Mouse (Mus musculus) heart, embryonic 14.5 days (tissue): ENCODE results near the gene Nrbf2. TPM values are rescaled to one million over a fixed set of nuclear protein-coding genes. Genes with fewer than 3 reads are reported as not detected.
A peak's percentile ranks its signal among the peaks of the same experiment; 100 is the strongest.

Experiments
- ATAC-seq: fragments of 200-750 bp; cut with Nextera tagmentation; 2 replicates; pipeline ENCODE4 v1.8.0; 2017; ENCODE audit warnings: low read depth, moderate TSS enrichment; ENCODE audit not compliant: insufficient number of reproducible peaks, insufficient read depth, low FRiP score
- H3K27ac ChIP-seq, 2 experiments: fragments of 200-500 bp in 1 of 2; fragments of 300-500 bp in 1 of 2; sonication (generic) in 1 of 2; replicated peaks in 1 of 2; 2 replicates each; pipeline ENCODE4 v1.5.1; 2012 to 2014; ENCODE audit warnings: low read depth in 2 of 2, low read length in 2 of 2, control low read depth in 1 of 2, mild to moderate bottlenecking in 1 of 2, mixed read lengths in 1 of 2; ENCODE audit not compliant: control insufficient read depth in 1 of 2, insufficient read depth in 1 of 2
- H3K27me3 ChIP-seq: fragments of 300-500 bp; sonication (generic); 2 replicates; pipeline ENCODE4 v1.6.1; 2014; ENCODE audit warnings: mild to moderate bottlenecking, low read length, control low read depth; ENCODE audit not compliant: control insufficient read depth, insufficient read depth
- H3K36me3 ChIP-seq: fragments of 300-500 bp; sonication (generic); 2 replicates; pipeline ENCODE4 v1.6.1; 2014; ENCODE audit warnings: mild to moderate bottlenecking, control low read depth, low read length, mixed read lengths; ENCODE audit not compliant: control insufficient read depth, insufficient read depth
- H3K4me1 ChIP-seq, 2 experiments: fragments of 200-500 bp in 1 of 2; fragments of 300-500 bp in 1 of 2; sonication (generic) in 1 of 2; 2 replicates each; pipeline ENCODE4 v1.6.1; 2012 to 2014; ENCODE audit warnings: low read length in 2 of 2, control low read depth in 1 of 2, mixed read lengths in 1 of 2; ENCODE audit not compliant: control insufficient read depth in 2 of 2, insufficient read depth in 2 of 2
- H3K4me2 ChIP-seq: fragments of 300-500 bp; sonication (generic); 2 replicates; pipeline ENCODE4 v1.6.1; 2014; ENCODE audit warnings: mild to moderate bottlenecking, low read length
- H3K4me3 ChIP-seq, 2 experiments: fragments of 200-500 bp in 1 of 2; fragments of 300-500 bp in 1 of 2; sonication (generic) in 1 of 2; 2 replicates each; pipeline ENCODE4 v1.5.1; 2012 to 2014; ENCODE audit warnings: low read length in 2 of 2, mild to moderate bottlenecking in 2 of 2, control low read depth in 1 of 2, low read depth in 1 of 2, moderate library complexity in 1 of 2; ENCODE audit not compliant: control insufficient read depth in 1 of 2, insufficient read depth in 1 of 2
- H3K9ac ChIP-seq: fragments of 300-500 bp; sonication (generic); 2 replicates; pipeline ENCODE4 v1.6.1; 2014; ENCODE audit warnings: mild to moderate bottlenecking, low read length
- H3K9me3 ChIP-seq: fragments of 300-500 bp; sonication (generic); 2 replicates; pipeline ENCODE4 v1.6.1; 2016; ENCODE audit warnings: low read length, control low read depth; ENCODE audit not compliant: control insufficient read depth
- WGBS: fragments of 180-500 bp; shearing (Covaris S2); extraction: QIAGEN DNeasy Blood & Tissue Kit; methylation state at CpG from one replicate; pipeline ENCODE4 v1.1.7; 2014; 5-methylcytosine and 5-hydroxymethylcytosine counted together
- polyA plus RNA-seq: library from polyadenylated mRNA; unstranded; fragments of >200 nt; fragmentation: Nextera tagmentation; extraction: Ambion mirVana; gene quantifications from 2 replicates; pipeline ENCODE4 v1.2.1, GENCODE M21; 2014

Nrbf2 gene
- polyA plus RNA-seq, 1 experiment from 2014 or later = 33.4 TPM

- Histone ChIP-seq H3K4me1 (peaks cover 4 to 16% of the 10 kb centered on the region in 2 experiments; a peak in 3 of 4 replicates), H3K27ac (no peak overlapping the region), H3K9me3 (no peaks in the 10 kb centered on the region), H3K36me3 (no peaks in the 10 kb centered on the region), H3K9ac (no peak overlapping the region), H3K4me2 (no peak overlapping the region), H3K27me3 (no peaks in the 10 kb centered on the region), H3K4me3 (no peak overlapping the region)
- WGBS = 32% methylated on average over 8 of the region's 8 CpGs
- no peak for ATAC-seq
These were observed 6.0 kb upstream of the Nrbf2 start for GRCm38 (mm10) chr10:67291087-67291486.

- Histone ChIP-seq H3K4me3 (no peak overlapping the region), H3K9ac (no peak overlapping the region), H3K4me2 (no peak overlapping the region), H3K4me1 (peaks cover 5 to 18% of the 10 kb centered on the region in 2 experiments), H3K36me3 (no peaks in the 10 kb centered on the region), H3K27ac (no peak overlapping the region), H3K27me3 (no peaks in the 10 kb centered on the region), H3K9me3 (no peaks in the 10 kb centered on the region)
- WGBS = 46% methylated on average over 4 of the region's 4 CpGs
- ATAC-seq = no peak
These were observed 5.5 kb upstream of the Nrbf2 start for GRCm38 (mm10) chr10:67290622-67291021.

- no peak overlapping the region for H3K4me3 ChIP-seq
- WGBS = 30% methylated on average over 3 of the region's 3 CpGs
- no peaks in the 10 kb centered on the region for H3K9me3 ChIP-seq
- peak; percentile 56; the same call in 1 of the 2 replicates for ATAC-seq
- H3K9ac ChIP-seq = no peak overlapping the region
- H3K27me3 ChIP-seq = no peaks in the 10 kb centered on the region
- H3K27ac ChIP-seq = peak overlapping the region; percentile 59 to 66; a peak in 3 of 4 replicates
- H3K4me2 ChIP-seq = no peak overlapping the region
- H3K4me1 ChIP-seq = peaks cover 20 to 34% of the 10 kb centered on the region in 2 experiments
- H3K36me3 ChIP-seq = no peaks in the 10 kb centered on the region
These were observed 2.8 kb upstream of the Nrbf2 start for GRCm38 (mm10) chr10:67287877-67288276.

GRCm38 (mm10) chr10:67284761-67285175 lies 337 bp downstream of the Nrbf2 start:
- WGBS = 0% methylated on average over 35 of the region's 41 CpGs
- no peaks in the 10 kb centered on the region for H3K9me3 ChIP-seq
- ATAC-seq = peak; percentile 22; the same call in 1 of the 2 replicates

GRCm38 (mm10) chr10:67284311-67284710 lies 794 bp downstream of the Nrbf2 start:
- H3K4me2 ChIP-seq = peak overlapping the region; percentile 92
- 3% methylated on average over 10 of the region's 10 CpGs for WGBS
- H3K36me3 ChIP-seq = no peaks in the 10 kb centered on the region
- no peaks in the 10 kb centered on the region for H3K9me3 ChIP-seq
- no peak for ATAC-seq
- H3K4me3 ChIP-seq = peak overlapping the region; percentile 90 to 92
- H3K9ac ChIP-seq = peak overlapping the region; percentile 96
- H3K27me3 ChIP-seq = no peaks in the 10 kb centered on the region
- peak overlapping the region in 1 of 2 experiments; percentile 72; a peak in 2 of 4 replicates for H3K27ac ChIP-seq
- H3K4me1 ChIP-seq = peaks cover 22 to 40% of the 10 kb centered on the region in 2 experiments

More at GRCm38 (mm10) chr10:67284761-67285175, 337 bp downstream of the Nrbf2 start:
- Histone ChIP-seq H3K9ac (peak overlapping the region; percentile 96), H3K36me3 (no peaks in the 10 kb centered on the region), H3K27me3 (no peaks in the 10 kb centered on the region), H3K4me3 (peak overlapping the region; percentile 90 to 92), H3K4me2 (peak overlapping the region; percentile 92), H3K4me1 (peaks cover 22 to 40% of the 10 kb centered on the region in 2 experiments), H3K27ac (peak overlapping the region; percentile 20 to 72)

GRCm38 (mm10) chr10:67283516-67283915 lies 1.6 kb downstream of the Nrbf2 start:
- no peak for ATAC-seq
- Histone ChIP-seq H3K27me3 (no peaks in the 10 kb centered on the region), H3K9me3 (no peaks in the 10 kb centered on the region), H3K4me1 (peaks cover 22 to 40% of the 10 kb centered on the region in 2 experiments), H3K9ac (peak overlapping the region; percentile 96), H3K4me3 (peak overlapping the region in 1 of 2 experiments; percentile 92; a peak in 1 of 4 replicates), H3K27ac (no peak overlapping the region), H3K36me3 (no peaks in the 10 kb centered on the region), H3K4me2 (peak overlapping the region; percentile 92)
- WGBS = 77% methylated on average over 9 of the region's 9 CpGs

- Histone ChIP-seq H3K9me3 (no peaks in the 10 kb centered on the region), H3K27me3 (no peaks in the 10 kb centered on the region), H3K36me3 (no peaks in the 10 kb centered on the region), H3K9ac (no peak overlapping the region; the same call in 1 of the 2 replicates), H3K4me2 (peak overlapping the region; percentile 52), H3K4me1 (peaks cover 20 to 33% of the 10 kb centered on the region in 2 experiments), H3K27ac (0 out of 4 replicates have a peak overlapping the region, but pooled peaks of 1 of the 2 experiments have one; percentile 70), H3K4me3 (no peak overlapping the region)
- no peak for ATAC-seq
- WGBS = 44% methylated on average over 2 of the region's 2 CpGs
These were observed 2.6 kb downstream of the Nrbf2 start for GRCm38 (mm10) chr10:67282531-67282930.

- H3K4me3 ChIP-seq = no peak overlapping the region
- H3K27me3 ChIP-seq = no peaks in the 10 kb centered on the region
- H3K36me3 ChIP-seq = no peaks in the 10 kb centered on the region
- ATAC-seq = no peak
- WGBS = 17% methylated on average over 8 of the region's 8 CpGs
- H3K27ac ChIP-seq = peak overlapping the region in 1 of 2 experiments; percentile 70; a peak in 2 of 4 replicates
- peaks cover 20 to 33% of the 10 kb centered on the region in 2 experiments for H3K4me1 ChIP-seq
- peak overlapping the region; percentile 52 for H3K4me2 ChIP-seq
- H3K9ac ChIP-seq = no peak overlapping the region
- no peaks in the 10 kb centered on the region for H3K9me3 ChIP-seq
These were observed 3.3 kb downstream of the Nrbf2 start for GRCm38 (mm10) chr10:67281852-67282251.
